Mouse (Mus musculus) small intestine, adult 2 months (tissue): Measurements from ENCODE around the gene Tmem106c.

Source experiments
- CTCF ChIP-seq: fragments of 200-500 bp; IDR thresholded peaks from 2 replicates; pipeline ENCODE4 v1.5.1; 2012; ENCODE audit warnings: low read depth, mild to moderate bottlenecking, control low read depth, inconsistent platforms, low read length, moderate library complexity, mixed read lengths; ENCODE audit not compliant: insufficient replicate concordance, insufficient read length; ENCODE audit errors: extremely low read depth
- POLR2A ChIP-seq: fragments of 200-500 bp; IDR thresholded peaks from 2 replicates; pipeline ENCODE4 v1.6.1; 2012; ENCODE audit warnings: low read depth, mild to moderate bottlenecking, control low read depth, inconsistent platforms, low read length, moderate library complexity

- TF ChIP-seq CTCF = no peak
- TF ChIP-seq POLR2A = no peak
Observed at GRCm38 (mm10) chr15:98019047-98019446, 55.0 kb downstream of the Tmem106c start.
